Mouse (Mus musculus) spleen, adult 2 months (tissue): ENCODE results near the gene Capn13.

Experiments used
- CTCF ChIP-seq: fragments of 200-500 bp; IDR thresholded peaks from 2 replicates; pipeline ENCODE4 v1.5.1; 2011; ENCODE audit warnings: mild to moderate bottlenecking, inconsistent platforms; ENCODE audit not compliant: insufficient read depth, insufficient read length, insufficient replicate concordance; ENCODE audit errors: extremely low read depth
- POLR2A ChIP-seq: fragments of 200-500 bp; IDR thresholded peaks from 2 replicates; pipeline ENCODE4 v1.6.1; 2011; ENCODE audit warnings: low read depth, low read length, inconsistent platforms

DNA sequence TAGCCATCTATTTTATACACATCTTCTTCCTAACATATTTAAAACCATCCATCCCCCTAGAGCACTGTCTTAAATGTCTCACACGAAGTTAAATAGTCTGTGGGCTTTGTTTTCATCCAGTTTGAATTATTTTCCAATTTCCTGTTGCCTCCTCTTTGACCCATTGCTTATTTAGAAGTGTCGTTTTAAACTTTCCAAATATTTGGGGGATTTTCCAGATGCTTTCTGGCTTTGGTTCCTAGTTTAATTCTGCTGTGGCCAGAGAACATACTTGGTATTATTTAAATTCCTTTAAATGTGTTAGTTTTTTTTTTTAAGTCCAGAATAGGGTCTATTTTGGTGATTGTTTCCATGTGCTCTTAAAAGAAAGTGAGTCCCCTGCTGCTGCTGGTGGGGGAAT, 116.4 kb downstream of the Capn13 start:
- TF ChIP-seq POLR2A, result no peak
- no peak for TF ChIP-seq CTCF
